Mouse (Mus musculus) hindbrain, postnatal 0 days (tissue): ENCODE data around the gene Slc47a2. TPM values are rescaled to one million over a fixed set of nuclear protein-coding genes. Genes with fewer than 3 reads are reported as not detected.

Source experiments
- ATAC-seq: fragments of 200-750 bp; cut with Nextera tagmentation; 2 replicates; pipeline ENCODE4 v1.8.0; 2017; ENCODE audit warnings: mild to moderate bottlenecking, moderate TSS enrichment, moderate library complexity
- DNase-seq: peaks from one replicate; pipeline ENCODE4 v3.0.0-alpha.2; 2015; ENCODE audit warnings: low spot score
- H3K27ac ChIP-seq: fragments of 300-500 bp; sonication (generic); 2 replicates; pipeline ENCODE4 v1.5.1; 2014; ENCODE audit warnings: mild to moderate bottlenecking
- H3K27me3 ChIP-seq: fragments of 300-500 bp; sonication (generic); 2 replicates; pipeline ENCODE4 v1.6.1; 2014; ENCODE audit warnings: low read length, mixed read lengths; ENCODE audit not compliant: insufficient read depth
- H3K36me3 ChIP-seq: fragments of 300-500 bp; sonication (generic); 2 replicates; pipeline ENCODE4 v1.6.1; 2014; ENCODE audit warnings: low read length, mixed read lengths; ENCODE audit not compliant: insufficient read depth
- H3K4me1 ChIP-seq: fragments of 300-500 bp; sonication (generic); 2 replicates; pipeline ENCODE4 v1.6.1; 2014; ENCODE audit warnings: antibody characterized with exemption, low read length, mixed read lengths; ENCODE audit not compliant: insufficient read depth
- H3K4me2 ChIP-seq: fragments of 300-500 bp; sonication (generic); 2 replicates; pipeline ENCODE4 v1.6.1; 2014; ENCODE audit warnings: low read depth, mild to moderate bottlenecking, low read length, moderate library complexity, mixed read lengths
- H3K4me3 ChIP-seq: fragments of 300-500 bp; sonication (generic); 2 replicates; pipeline ENCODE4 v1.5.1; 2014; ENCODE audit warnings: low read length
- H3K9ac ChIP-seq: fragments of 300-500 bp; sonication (generic); replicated peaks from 2 replicates; pipeline ENCODE4 v1.6.1; 2014; ENCODE audit warnings: mild to moderate bottlenecking, low read length, moderate library complexity, mixed read lengths
- H3K9me3 ChIP-seq: fragments of 300-500 bp; sonication (generic); 2 replicates; pipeline ENCODE4 v1.6.1; 2016; ENCODE audit warnings: low read length, mixed read lengths
- CTCF ChIP-seq: IDR thresholded peaks from 2 replicates; pipeline ENCODE4 v1.5.1; 2016; ENCODE audit warnings: antibody characterized with exemption, control low read depth, low read depth
- WGBS: fragments of 180-500 bp; shearing (Covaris S2); extraction: QIAGEN DNeasy Blood & Tissue Kit; methylation state at CpG from one replicate; pipeline ENCODE4 v1.1.7; 2014; 5-methylcytosine and 5-hydroxymethylcytosine counted together
- polyA plus RNA-seq: library from polyadenylated mRNA; unstranded; fragments of >200 nt; fragmentation: Nextera tagmentation; extraction: Ambion mirVana; gene quantifications from 2 replicates; pipeline ENCODE4 v1.2.1, GENCODE M21; 2015
- total RNA-seq: library from RNA; depleted of rRNA; stranded (reverse); fragments of >200 nt; gene quantifications from 2 replicates; pipeline ENCODE4 v1.2.3, GENCODE M21; 2014; rRNA removed

Slc47a2 gene
- total and polyA plus RNA-seq, 2 experiments from 2014 or later: 0.16 to 0.21 TPM

GRCm38 (mm10) chr11:61263841-61264240, 78.8 kb downstream of the Slc47a2 start:
- WGBS: 86% methylated on average over 1 of the region's 1 CpGs
- no peak overlapping the region for H3K27ac ChIP-seq

GRCm38 (mm10) chr11:61262516-61262915, 80.1 kb downstream of the Slc47a2 start:
- no peak for TF ChIP-seq CTCF
- no peak overlapping the region for H3K27ac ChIP-seq
- ATAC-seq: no peak

More at GRCm38 (mm10) chr11:61263841-61264240, 78.8 kb downstream of the Slc47a2 start:
- Histone ChIP-seq H3K27me3 (no peaks in the 10 kb centered on the region), H3K9ac (no peak overlapping the region), H3K4me3 (no peak overlapping the region), H3K4me2 (no peak overlapping the region), H3K4me1 (0 out of 2 replicates have a peak, but pooled peaks cover 5% of the 10 kb centered on the region), H3K9me3 (no peaks in the 10 kb centered on the region), H3K36me3 (peaks cover 31% of the 10 kb centered on the region)
- DNase-seq (no peak), ATAC-seq (no peak)
- TF ChIP-seq CTCF: no peak

GRCm38 (mm10) chr11:61259106-61259505, 83.6 kb downstream of the Slc47a2 start:
- Histone ChIP-seq H3K27ac (no peak overlapping the region), H3K27me3 (no peaks in the 10 kb centered on the region), H3K36me3 (peaks cover 52% of the 10 kb centered on the region), H3K9me3 (no peaks in the 10 kb centered on the region), H3K4me2 (no peak overlapping the region), H3K9ac (no peak overlapping the region), H3K4me3 (no peak overlapping the region), H3K4me1 (no peaks in the 10 kb centered on the region)
- WGBS: 92% methylated on average over 6 of the region's 6 CpGs
- ATAC-seq (no peak), DNase-seq (no peak)
- no peak for TF ChIP-seq CTCF

More at GRCm38 (mm10) chr11:61262516-61262915, 80.1 kb downstream of the Slc47a2 start:
- H3K27me3 ChIP-seq: no peaks in the 10 kb centered on the region
- H3K9ac ChIP-seq: no peak overlapping the region
- H3K36me3 ChIP-seq: peaks cover 36% of the 10 kb centered on the region
- no peak overlapping the region for H3K4me3 ChIP-seq
- 88% methylated on average over 14 of the region's 14 CpGs for WGBS
- DNase-seq: no peak
- no peaks in the 10 kb centered on the region for H3K9me3 ChIP-seq
- no peak overlapping the region for H3K4me2 ChIP-seq
- 0 out of 2 replicates have a peak, but pooled peaks cover 5% of the 10 kb centered on the region for H3K4me1 ChIP-seq

GRCm38 (mm10) chr11:61252807-61253206, 89.9 kb downstream of the Slc47a2 start:
- Histone ChIP-seq H3K36me3 (peaks cover 57% of the 10 kb centered on the region), H3K27ac (no peak overlapping the region), H3K9ac (no peak overlapping the region), H3K27me3 (no peaks in the 10 kb centered on the region), H3K4me1 (no peaks in the 10 kb centered on the region), H3K4me3 (no peak overlapping the region), H3K4me2 (no peak overlapping the region), H3K9me3 (no peaks in the 10 kb centered on the region)
- 95% methylated on average over 12 of the region's 12 CpGs for WGBS
- DNase-seq: no peak
- TF ChIP-seq CTCF: no peak
- ATAC-seq: no peak

DNA sequence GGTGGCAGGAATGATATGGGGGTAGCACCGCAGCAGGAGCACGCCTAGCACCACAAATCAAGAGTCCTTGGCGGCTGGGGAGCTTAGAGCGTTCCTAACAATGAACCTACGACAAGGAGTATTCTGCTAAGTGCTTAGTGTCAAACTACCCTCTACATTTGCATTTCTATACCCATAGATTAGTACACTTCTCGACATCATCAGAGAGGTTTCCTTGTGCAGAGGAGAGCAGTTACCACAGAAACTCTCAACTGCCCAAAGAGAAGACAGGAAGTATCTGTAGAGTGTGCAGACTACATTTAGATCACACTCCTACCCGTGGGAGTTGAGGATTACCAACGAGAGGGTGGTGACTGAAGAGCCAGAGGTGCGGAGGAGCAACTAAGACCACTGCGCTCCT, 90.9 kb downstream of the Slc47a2 start:
- H3K36me3 ChIP-seq: peaks cover 57% of the 10 kb centered on the region
- 86% methylated on average over 10 of the region's 10 CpGs for WGBS

More for the DNA sequence above, 90.9 kb downstream of the Slc47a2 start:
- Histone ChIP-seq H3K4me3 (no peak overlapping the region), H3K27ac (no peak overlapping the region), H3K4me1 (no peaks in the 10 kb centered on the region), H3K27me3 (no peaks in the 10 kb centered on the region), H3K9me3 (no peaks in the 10 kb centered on the region), H3K4me2 (no peak overlapping the region), H3K9ac (no peak overlapping the region)
- DNase-seq: no peak
- no peak for ATAC-seq
- no peak for TF ChIP-seq CTCF

Other genes with a start within 250 kb of the Slc47a2 start
- 2.7 and 7.0 TPM in 2 replicates for gene Tnfrsf13b, start 216.1 kb downstream of the Slc47a2 start, total RNA-seq
- gene Tnfrsf13b, start 216.1 kb downstream of the Slc47a2 start, polyA plus RNA-seq: 1.1 and 1.5 TPM in 2 replicates
- gene Usp22, start 167.8 kb downstream of the Slc47a2 start, total RNA-seq: 526 and 577 TPM in 2 replicates
- gene Usp22, start 167.8 kb downstream of the Slc47a2 start, polyA plus RNA-seq: 251 and 278 TPM in 2 replicates
- gene Aldh3a1, start 135.3 kb downstream of the Slc47a2 start, total RNA-seq: 0.63 and 0.93 TPM in 2 replicates
- 0.94 and 1.1 TPM in 2 replicates for gene Aldh3a1, start 135.3 kb downstream of the Slc47a2 start, polyA plus RNA-seq
- gene Aldh3a2, start 75.4 kb downstream of the Slc47a2 start, total RNA-seq: 37.9 and 40.4 TPM in 2 replicates
- 36.2 and 37.3 TPM in 2 replicates for gene Aldh3a2, start 75.4 kb downstream of the Slc47a2 start, polyA plus RNA-seq
- gene Slc47a1, start 35.5 kb upstream of the Slc47a2 start, total RNA-seq: 7.7 and 9.5 TPM in 2 replicates
- gene Slc47a1, start 35.5 kb upstream of the Slc47a2 start, polyA plus RNA-seq: 2.3 and 3.2 TPM in 2 replicates
- 74.3 and 74.9 TPM in 2 replicates for gene Rnf112, start 111.3 kb upstream of the Slc47a2 start, total RNA-seq
- gene Rnf112, start 111.3 kb upstream of the Slc47a2 start, polyA plus RNA-seq: 22.0 and 23.8 TPM in 2 replicates
- 42.1 and 68.1 TPM in 2 replicates for gene Mfap4, start 142.6 kb upstream of the Slc47a2 start, total RNA-seq
- gene Mfap4, start 142.6 kb upstream of the Slc47a2 start, polyA plus RNA-seq: 38.7 and 43.3 TPM in 2 replicates
- gene Mapk7, start 151.5 kb upstream of the Slc47a2 start, total RNA-seq: 50.5 and 58.8 TPM in 2 replicates
- 43.1 TPM in 2 replicates for gene Mapk7, start 151.5 kb upstream of the Slc47a2 start, polyA plus RNA-seq
- gene B9d1, start 162.3 kb upstream of the Slc47a2 start, total RNA-seq: 22.8 and 33.9 TPM in 2 replicates
- gene B9d1, start 162.3 kb upstream of the Slc47a2 start, polyA plus RNA-seq: 26.2 and 29.7 TPM in 2 replicates
- 76.4 and 84.2 TPM in 2 replicates for gene Epn2, start 236.8 kb upstream of the Slc47a2 start, total RNA-seq
- 56.1 and 59.9 TPM in 2 replicates for gene Epn2, start 236.8 kb upstream of the Slc47a2 start, polyA plus RNA-seq